Mouse (Mus musculus) gastrocnemius, postnatal 4 days (tissue): Measurements from ENCODE around the gene Ric1. TPM values are rescaled to one million over a fixed set of nuclear protein-coding genes. Genes with fewer than 3 reads are reported as not detected.

ENCODE experiments used
- DNase-seq, 2 experiments: peaks; one replicate each; pipeline ENCODE4 v3.0.0; 2021 to 2022; ENCODE audit warnings: low spot score in 2 of 2, mixed read lengths in 2 of 2
- total RNA-seq, 2 experiments: library from RNA; stranded (reverse); gene quantifications; 2 replicates each; pipeline ENCODE4 v1.2.3; 2021

Ric1 gene
- total RNA-seq, 2 experiments from 2014 or later = 34.2 to 40.2 TPM

- no peak for DNase-seq
Observed at GRCm38 (mm10) chr19:29496786-29497557, 25.1 kb upstream of the Ric1 start.

- no peak for DNase-seq
Observed at GRCm38 (mm10) chr19:29497874-29498273, 24.2 kb upstream of the Ric1 start.

- DNase-seq = no peak
Observed at GRCm38 (mm10) chr19:29498842-29499456, 23.1 kb upstream of the Ric1 start.

- no peak for DNase-seq
Observed at GRCm38 (mm10) chr19:29500333-29500732, 21.7 kb upstream of the Ric1 start.

- peak in 1 of 2 experiments; percentile 26 for DNase-seq
Observed at GRCm38 (mm10) chr19:29501106-29501505, 21.0 kb upstream of the Ric1 start.

- peak; percentile 65 to 77 for DNase-seq
Observed at GRCm38 (mm10) chr19:29501507-29501906, 20.6 kb upstream of the Ric1 start.

GRCm38 (mm10) chr19:29504131-29504530 is 18.0 kb upstream of the Ric1 start:
- no peak for DNase-seq

GRCm38 (mm10) chr19:29505617-29506016 is 16.5 kb upstream of the Ric1 start:
- no peak for DNase-seq

GRCm38 (mm10) chr19:29508208-29508607 is 13.9 kb upstream of the Ric1 start:
- no peak for DNase-seq

- DNase-seq = no peak
Observed at GRCm38 (mm10) chr19:29509857-29510256, 12.2 kb upstream of the Ric1 start.

- DNase-seq = no peak
Observed at GRCm38 (mm10) chr19:29511826-29512225, 10.3 kb upstream of the Ric1 start.

- no peak for DNase-seq
Observed at GRCm38 (mm10) chr19:29513111-29513766, 8.8 kb upstream of the Ric1 start.

GRCm38 (mm10) chr19:29514130-29514529 is 8.0 kb upstream of the Ric1 start:
- no peak for DNase-seq

- no peak for DNase-seq
Observed at GRCm38 (mm10) chr19:29515386-29515785, 6.7 kb upstream of the Ric1 start.

GRCm38 (mm10) chr19:29515991-29516390 is 6.1 kb upstream of the Ric1 start:
- no peak for DNase-seq

GRCm38 (mm10) chr19:29518409-29518808 is 3.7 kb upstream of the Ric1 start:
- DNase-seq = no peak

- DNase-seq = no peak
Observed at GRCm38 (mm10) chr19:29518922-29519321, 3.2 kb upstream of the Ric1 start.

GRCm38 (mm10) chr19:29520996-29521560 is 1.0 kb upstream of the Ric1 start:
- DNase-seq = no peak

GRCm38 (mm10) chr19:29522445-29523229 is 555 bp downstream of the Ric1 start:
- peak; percentile 48 to 61 for DNase-seq

- no peak for DNase-seq
Observed at GRCm38 (mm10) chr19:29523230-29523582, 1.1 kb downstream of the Ric1 start.

GRCm38 (mm10) chr19:29523701-29524100 is 1.6 kb downstream of the Ric1 start:
- no peak for DNase-seq
